Mouse (Mus musculus) heart, adult 2 months (tissue): ENCODE results near the gene Myo9b. TPM values are rescaled to one million over a fixed set of nuclear protein-coding genes. Genes with fewer than 3 reads are reported as not detected.

Source experiments
- DNase-seq, 2 experiments: peaks; one replicate each; pipeline ENCODE4 v3.0.0; 2021
- H3K27ac ChIP-seq: fragments of 200-600 bp; 2 replicates; pipeline ENCODE4 v1.8.1; 2022
- H3K27me3 ChIP-seq: fragments of 200-500 bp; 2 replicates; pipeline ENCODE4 v1.6.1; 2012; ENCODE audit warnings: mild to moderate bottlenecking, low read length, inconsistent platforms, mixed read lengths; ENCODE audit not compliant: control insufficient read depth, insufficient read depth
- H3K36me3 ChIP-seq: fragments of 200-500 bp; 2 replicates; pipeline ENCODE4 v1.6.1; 2012; ENCODE audit warnings: low read length, inconsistent platforms; ENCODE audit not compliant: control insufficient read depth, insufficient read depth
- H3K4me1 ChIP-seq: fragments of 200-500 bp; 2 replicates; pipeline ENCODE4 v1.6.1; 2011; ENCODE audit warnings: low read length; ENCODE audit not compliant: control insufficient read depth, insufficient read depth
- H3K4me3 ChIP-seq: fragments of 200-600 bp; 2 replicates; pipeline ENCODE4 v1.8.1; 2022
- H3K79me2 ChIP-seq: fragments of 200-500 bp; replicated peaks from 2 replicates; pipeline ENCODE4 v1.6.1; 2012; ENCODE audit warnings: mild to moderate bottlenecking, inconsistent platforms, low read length, moderate library complexity, mixed read lengths; ENCODE audit not compliant: control insufficient read depth, insufficient read depth
- H3K9ac ChIP-seq: fragments of 200-500 bp; 2 replicates; pipeline ENCODE4 v1.6.1; 2012; ENCODE audit warnings: low read depth, mild to moderate bottlenecking, control low read depth, inconsistent platforms, low read length, mixed read lengths
- CTCF ChIP-seq: fragments of 200-600 bp; IDR thresholded peaks from 2 replicates; pipeline ENCODE4 v1.8.1; 2022; ENCODE audit warnings: antibody characterized with exemption, mild to moderate bottlenecking, moderate library complexity
- EP300 ChIP-seq: fragments of 200-500 bp; IDR thresholded peaks from 2 replicates; pipeline ENCODE4 v1.6.1; 2011; ENCODE audit warnings: low read depth, low read length, control low read depth; ENCODE audit not compliant: insufficient read depth
- POLR2A ChIP-seq: fragments of 200-500 bp; IDR thresholded peaks from 2 replicates; pipeline ENCODE4 v1.6.1; 2011; ENCODE audit warnings: mild to moderate bottlenecking, low read depth, low read length, control low read depth; ENCODE audit not compliant: insufficient read depth
- WGBS: fragments of 180-500 bp; shearing (Covaris S2); methylation state at CpG from one replicate; pipeline ENCODE4 v1.1.7; 2018; 5-methylcytosine and 5-hydroxymethylcytosine counted together
- intact Hi-C: fragments of 180-260 bp; cut with DNase I; formaldehyde crosslinking; loops from one replicate; pipeline ENCODE4 v1.15.1; 2025
- polyA plus RNA-seq: library from polyadenylated mRNA; depleted of rRNA; stranded (reverse); fragments of >200 nt; gene quantifications from 2 replicates; pipeline ENCODE4 v1.2.3, GENCODE M21; 2012
- total RNA-seq, 2 experiments: library from RNA; stranded (reverse); gene quantifications; 2 replicates each; pipeline ENCODE4 v1.2.3; 2021

The Myo9b gene
- total and polyA plus RNA-seq, 3 experiments: 15.0 to 22.8 (median 20.1) TPM

- H3K4me1 ChIP-seq: no peaks in the 10 kb centered on the region
- intact Hi-C loops: no loop called here
- H3K27ac ChIP-seq: no peak overlapping the region
- no peak for DNase-seq
- TF ChIP-seq POLR2A: no peak
- TF ChIP-seq EP300: no peak
- no peak for TF ChIP-seq CTCF
- no peak overlapping the region for H3K4me3 ChIP-seq
- H3K9ac ChIP-seq: no peak overlapping the region
- no peaks in the 10 kb centered on the region for H3K79me2 ChIP-seq
- no peaks in the 10 kb centered on the region for H3K27me3 ChIP-seq
- WGBS: 90% methylated on average over 3 of the region's 3 CpGs
- no peaks in the 10 kb centered on the region for H3K36me3 ChIP-seq
These were observed 85.5 kb downstream of the Myo9b start for GRCm38 (mm10) chr8:71358026-71358425.

GRCm38 (mm10) chr8:71366771-71367528 lies 94.4 kb downstream of the Myo9b start, which contains the start of gene Use1:
Gene Use1 (plus strand): TSS chr8:71366848.
- H3K79me2 ChIP-seq: no peaks in the 10 kb centered on the region
- H3K4me1 ChIP-seq: peaks cover 5% of the 10 kb centered on the region
- TF ChIP-seq POLR2A (peak; percentile 81), CTCF (no peak), EP300 (peak; percentile 69; the same call in 1 of the 2 replicates)
- WGBS: under 1% methylated on average over 56 of the region's 56 CpGs
- intact Hi-C loops: loop anchor here (2.0 kb wide), 1 partner anchor 94 kb away; the partner anchor contains the start of genes Haus8 and Myo9b
- peak within 1 kb of the TSS; percentile 91 for H3K4me3 ChIP-seq
- peak within 1 kb of the TSS; percentile 79 for H3K9ac ChIP-seq
- peak within 1 kb of the TSS; percentile 99 for H3K27ac ChIP-seq
- no peaks in the 10 kb centered on the region for H3K27me3 ChIP-seq
- no peaks in the 10 kb centered on the region for H3K36me3 ChIP-seq
- DNase-seq: peak; percentile 93 to 96

GRCm38 (mm10) chr8:71367529-71368176 lies 95.1 kb downstream of the Myo9b start:
- peak; percentile 58 for TF ChIP-seq POLR2A
- no peak for TF ChIP-seq EP300
- Histone ChIP-seq H3K36me3 (no peaks in the 10 kb centered on the region), H3K4me1 (peaks cover 5% of the 10 kb centered on the region), H3K79me2 (no peaks in the 10 kb centered on the region), H3K9ac (peak overlapping the region; percentile 79), H3K27ac (peak overlapping the region; percentile 99), H3K4me3 (peak overlapping the region; percentile 91), H3K27me3 (no peaks in the 10 kb centered on the region)
- no peak for DNase-seq
- 23% methylated on average over 17 of the region's 17 CpGs for WGBS
- intact Hi-C loops: loop anchor here (2.0 kb wide), 1 partner anchor 95 kb away; the partner anchor contains the start of genes Haus8 and Myo9b

GRCm38 (mm10) chr8:71368366-71368765 lies 95.9 kb downstream of the Myo9b start:
- H3K9ac ChIP-seq: no peak overlapping the region
- H3K79me2 ChIP-seq: no peaks in the 10 kb centered on the region
- H3K27ac ChIP-seq: peak overlapping the region; percentile 99
- no peak overlapping the region for H3K4me3 ChIP-seq
- TF ChIP-seq CTCF (no peak), POLR2A (no peak), EP300 (no peak)
- DNase-seq: no peak
- peaks cover 5% of the 10 kb centered on the region for H3K4me1 ChIP-seq
- intact Hi-C loops: no loop called here
- no peaks in the 10 kb centered on the region for H3K27me3 ChIP-seq
- H3K36me3 ChIP-seq: no peaks in the 10 kb centered on the region

GRCm38 (mm10) chr8:71369040-71369718 lies 96.7 kb downstream of the Myo9b start:
- Histone ChIP-seq H3K27ac (no peak overlapping the region; the same call in 1 of the 2 replicates), H3K4me1 (peaks cover 5% of the 10 kb centered on the region), H3K27me3 (no peaks in the 10 kb centered on the region), H3K9ac (no peak overlapping the region), H3K4me3 (no peak overlapping the region), H3K79me2 (no peaks in the 10 kb centered on the region), H3K36me3 (no peaks in the 10 kb centered on the region)
- WGBS: 91% methylated on average over 10 of the region's 10 CpGs
- intact Hi-C loops: no loop called here
- TF ChIP-seq EP300 (no peak), CTCF (no peak), POLR2A (no peak)
- DNase-seq: no peak
